Comparison of ENCODE assay signal across 8 mouse cellular contexts in genomic region chr3:138197973-138198721, GRCm38 (mm10). TPM values are rescaled to one million over a fixed set of nuclear protein-coding genes. Genes with fewer than 3 reads are reported as not detected.
DNase-seq lines count a peak whose midpoint lies in the region; ATAC-seq lines count a peak whose summit lies in the region.

No protein-coding gene starts in this region.

- H3K27ac ChIP-seq in forebrain, embryonic 10.5 days: peak overlapping the region; percentile 60; the same call in 1 of the 2 replicates
- H3K27ac ChIP-seq in heart, embryonic 15.5 days: no peak overlapping the region
- no peak overlapping the region for H3K27ac ChIP-seq in liver, embryonic 12.5 days
- no peak overlapping the region for H3K27ac ChIP-seq in stomach, embryonic 14.5 days (ENCODE audit: low read length)

- peak overlapping the region; percentile 29 for H3K4me3 ChIP-seq in forebrain, embryonic 10.5 days
- peak overlapping the region; percentile 32; the same call in 1 of the 2 replicates for H3K4me3 ChIP-seq in heart, embryonic 15.5 days
- no peak overlapping the region for H3K4me3 ChIP-seq in liver, embryonic 12.5 days
- H3K4me3 ChIP-seq in stomach, embryonic 14.5 days (ENCODE audit: low read depth, low read length): 0 out of 2 replicates have a peak overlapping the region, but pooled peaks have one; percentile 8

- DNase-seq in c-Kit-negative CD71-positive TER-119-positive erythroid progenitor cells, embryonic 14.5 days (ENCODE audit: low read depth, low spot score): peak; percentile 58
- peak; percentile 87 for DNase-seq in forebrain, embryonic 10.5 days (ENCODE audit: extremely low spot score, low spot score)
- peak; percentile 90 for DNase-seq in kidney, postnatal 14 days
- peak; percentile 54 to 69 for DNase-seq in natural killer cell, adult 2 months (ENCODE audit: low spot score in 2 of 2)

- WGBS in forebrain, embryonic 10.5 days: 33% methylated on average over 20 of the region's 20 CpGs
- 25% methylated on average over 20 of the region's 20 CpGs for WGBS in heart, embryonic 15.5 days
- WGBS in liver, embryonic 12.5 days (ENCODE audit: insufficient replicate concordance): 34% methylated on average over 20 of the region's 20 CpGs
- 27% methylated on average over 20 of the region's 20 CpGs for WGBS in stomach, embryonic 14.5 days

- no peaks in the 10 kb centered on the region for H3K9me3 ChIP-seq in forebrain, embryonic 10.5 days
- H3K9me3 ChIP-seq in heart, embryonic 15.5 days (replicated peaks): no peaks in the 10 kb centered on the region
- no peaks in the 10 kb centered on the region for H3K9me3 ChIP-seq in liver, embryonic 12.5 days (replicated peaks)
- no peaks in the 10 kb centered on the region for H3K9me3 ChIP-seq in stomach, embryonic 14.5 days (ENCODE audit: control insufficient read depth, low read depth, low read length)

- H3K4me1 ChIP-seq in forebrain, embryonic 10.5 days: peaks cover 8% of the 10 kb centered on the region
- 0 out of 2 replicates have a peak, but pooled peaks cover 4% of the 10 kb centered on the region for H3K4me1 ChIP-seq in heart, embryonic 15.5 days (replicated peaks)
- no peaks in the 10 kb centered on the region for H3K4me1 ChIP-seq in liver, embryonic 12.5 days
- H3K4me1 ChIP-seq in stomach, embryonic 14.5 days (ENCODE audit: control insufficient read depth, insufficient read depth, low read length): no peaks in the 10 kb centered on the region

- peak; percentile 85 for ATAC-seq in CD4-positive, CD25-positive, alpha-beta regulatory T cell, adult 4 months
- ATAC-seq in heart, embryonic 15.5 days (replicated peaks; ENCODE audit: insufficient number of reproducible peaks, insufficient read depth, low FRiP score, low read depth): no peak
- no peak for ATAC-seq in liver, embryonic 12.5 days
- peak; percentile 81; the same call in 1 of the 2 replicates for ATAC-seq in stomach, embryonic 14.5 days (ENCODE audit: insufficient number of reproducible peaks, insufficient read depth, low FRiP score, low read depth)

- no peaks in the 10 kb centered on the region for H3K27me3 ChIP-seq in forebrain, embryonic 10.5 days (ENCODE audit: poor library complexity, severe bottlenecking)
- H3K27me3 ChIP-seq in heart, embryonic 15.5 days: no peaks in the 10 kb centered on the region
- H3K27me3 ChIP-seq in liver, embryonic 12.5 days (replicated peaks): no peaks in the 10 kb centered on the region
- H3K27me3 ChIP-seq in stomach, embryonic 14.5 days (ENCODE audit: control insufficient read depth, insufficient read depth, low read length): no peaks in the 10 kb centered on the region

- no peaks in the 10 kb centered on the region for H3K36me3 ChIP-seq in forebrain, embryonic 10.5 days (replicated peaks)
- H3K36me3 ChIP-seq in heart, embryonic 15.5 days: no peaks in the 10 kb centered on the region
- H3K36me3 ChIP-seq in liver, embryonic 12.5 days: no peaks in the 10 kb centered on the region
- H3K36me3 ChIP-seq in stomach, embryonic 14.5 days (ENCODE audit: control insufficient read depth, insufficient read depth, low read length): no peaks in the 10 kb centered on the region

- H3K4me2 ChIP-seq in heart, embryonic 15.5 days: peak overlapping the region; percentile 62
- H3K4me2 ChIP-seq in liver, embryonic 12.5 days: peak overlapping the region; percentile 43
- peak overlapping the region; percentile 45 for H3K4me2 ChIP-seq in stomach, embryonic 14.5 days (replicated peaks; ENCODE audit: low read depth, low read length)

- peak overlapping the region; percentile 43; the same call in 1 of the 2 replicates for H3K9ac ChIP-seq in heart, embryonic 15.5 days
- no peak overlapping the region for H3K9ac ChIP-seq in liver, embryonic 12.5 days
- no peak overlapping the region; the same call in 1 of the 2 replicates for H3K9ac ChIP-seq in stomach, embryonic 14.5 days (replicated peaks; ENCODE audit: low read depth, low read length)

RNA-seq across cellular contexts. Expression of gene 4930579F01Rik, which starts 4.5 kb away (rescaled TPM):
- polyA plus RNA-seq in CD4-positive, CD25-positive, alpha-beta regulatory T cell, adult 4 months (2017; shearing (Covaris generic)): not detected
- polyA plus RNA-seq in forebrain, embryonic 10.5 days (2016; fragmentation: Nextera tagmentation; extraction: Ambion mirVana): not detected in 2 replicates
- polyA plus RNA-seq in heart, embryonic 15.5 days (2015; fragmentation: Nextera tagmentation; extraction: Ambion mirVana): not detected in 2 replicates
- not detected in 2 replicates for polyA plus RNA-seq in liver, embryonic 12.5 days (2016; fragmentation: Nextera tagmentation; extraction: Ambion mirVana)
- 0.38 and 0.80 TPM in 2 replicates for polyA plus RNA-seq in stomach, embryonic 14.5 days (2014; fragmentation: Nextera tagmentation; extraction: Ambion mirVana)

RNA-seq across cellular contexts. Expression of gene Adh7, which starts 19.4 kb away (rescaled TPM):
- not detected for polyA plus RNA-seq in CD4-positive, CD25-positive, alpha-beta regulatory T cell, adult 4 months (2017; shearing (Covaris generic))
- not detected in 2 replicates for polyA plus RNA-seq in forebrain, embryonic 10.5 days (2016; fragmentation: Nextera tagmentation; extraction: Ambion mirVana)
- 0.05 and 0.11 TPM in 2 replicates for polyA plus RNA-seq in heart, embryonic 15.5 days (2015; fragmentation: Nextera tagmentation; extraction: Ambion mirVana)
- 0.19 and 0.26 TPM in 2 replicates for polyA plus RNA-seq in liver, embryonic 12.5 days (2016; fragmentation: Nextera tagmentation; extraction: Ambion mirVana)
- polyA plus RNA-seq in stomach, embryonic 14.5 days (2014; fragmentation: Nextera tagmentation; extraction: Ambion mirVana): 0.24 and 0.41 TPM in 2 replicates

RNA-seq across cellular contexts. Expression of gene Mttp, which starts 53.4 kb away (rescaled TPM):
- 1 to 10 TPM; 5.5 to 7.1 TPM for polyA plus RNA-seq in CD4-positive, CD25-positive, alpha-beta regulatory T cell, adult 4 months (2017; shearing (Covaris generic))
- 11.1 and 11.4 TPM in 2 replicates for polyA plus RNA-seq in forebrain, embryonic 10.5 days (2016; fragmentation: Nextera tagmentation; extraction: Ambion mirVana)
- 6.0 and 6.8 TPM in 2 replicates for polyA plus RNA-seq in heart, embryonic 15.5 days (2015; fragmentation: Nextera tagmentation; extraction: Ambion mirVana)
- polyA plus RNA-seq in liver, embryonic 12.5 days (2016; fragmentation: Nextera tagmentation; extraction: Ambion mirVana): 36.3 and 37.0 TPM in 2 replicates
- polyA plus RNA-seq in stomach, embryonic 14.5 days (2014; fragmentation: Nextera tagmentation; extraction: Ambion mirVana): 7.6 and 8.8 TPM in 2 replicates

RNA-seq across cellular contexts. Expression of gene Trmt10a, which starts 54.9 kb away (rescaled TPM):
- 1 to 10 TPM; 7.4 to 8.7 TPM for polyA plus RNA-seq in CD4-positive, CD25-positive, alpha-beta regulatory T cell, adult 4 months (2017; shearing (Covaris generic))
- 19.7 and 20.1 TPM in 2 replicates for polyA plus RNA-seq in forebrain, embryonic 10.5 days (2016; fragmentation: Nextera tagmentation; extraction: Ambion mirVana)
- 6.9 and 8.3 TPM in 2 replicates for polyA plus RNA-seq in heart, embryonic 15.5 days (2015; fragmentation: Nextera tagmentation; extraction: Ambion mirVana)
- polyA plus RNA-seq in liver, embryonic 12.5 days (2016; fragmentation: Nextera tagmentation; extraction: Ambion mirVana): 8.8 and 11.0 TPM in 2 replicates
- 10.2 and 11.1 TPM in 2 replicates for polyA plus RNA-seq in stomach, embryonic 14.5 days (2014; fragmentation: Nextera tagmentation; extraction: Ambion mirVana)

Comparison
In these comparisons a context has a peak if more than half of its experiments do, and no peak if none do; other contexts are left out.
1. ATAC-seq: peak in CD4-positive, CD25-positive, alpha-beta regulatory T cell, adult 4 months (single experiment) and stomach, embryonic 14.5 days (single experiment); none in heart, embryonic 15.5 days (single experiment) and liver, embryonic 12.5 days (single experiment).
2. Peak in every context shown above with its lines, with median percentiles within 50 percentile points of each other: DNase-seq and H3K4me2 ChIP-seq.